Mouse (Mus musculus) lung, postnatal 4 days (tissue): Measurements from ENCODE around the gene Map7d1.

ENCODE experiments used
- DNase-seq, 2 experiments: peaks; one replicate each; pipeline ENCODE4 v3.0.0; 2021

The Map7d1 gene

DNA sequence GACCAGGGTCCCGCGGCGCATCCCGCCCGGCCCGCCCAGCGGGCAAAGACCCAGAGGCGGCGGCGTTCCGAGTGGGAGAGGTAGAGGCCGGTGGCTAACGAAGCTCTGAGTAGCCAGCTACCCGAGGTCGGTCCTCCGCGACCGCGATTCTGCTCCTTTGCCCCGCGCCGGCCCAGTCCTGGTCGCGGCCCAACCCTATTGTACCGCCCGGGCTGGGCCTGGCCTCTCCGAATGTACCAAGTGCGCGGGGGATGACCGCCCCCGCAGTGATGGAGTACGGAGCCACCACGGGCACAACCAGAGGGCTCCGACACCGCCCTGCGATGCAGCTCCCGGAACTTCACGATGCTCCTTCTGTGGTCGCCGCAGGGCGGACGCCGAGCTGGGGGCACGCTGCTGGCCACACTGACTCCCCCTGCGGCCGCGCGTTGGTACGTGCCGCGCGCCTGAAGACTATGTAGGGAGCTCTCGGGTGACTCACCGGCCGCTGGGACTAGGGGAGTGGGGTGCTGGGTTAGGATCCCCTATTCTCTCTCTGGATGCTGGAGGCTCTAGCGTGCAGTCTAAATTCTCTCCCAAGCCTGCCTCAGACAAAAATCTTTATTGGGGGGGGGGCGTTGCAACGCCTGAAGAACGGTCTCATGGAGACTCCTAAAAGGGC, at the start of gene Map7d1:
Gene Map7d1, minus strand, starts transcription at position 213 of the 661 bp plus-strand sequence.
- DNase-seq, result peak; percentile 91 to 93

DNA sequence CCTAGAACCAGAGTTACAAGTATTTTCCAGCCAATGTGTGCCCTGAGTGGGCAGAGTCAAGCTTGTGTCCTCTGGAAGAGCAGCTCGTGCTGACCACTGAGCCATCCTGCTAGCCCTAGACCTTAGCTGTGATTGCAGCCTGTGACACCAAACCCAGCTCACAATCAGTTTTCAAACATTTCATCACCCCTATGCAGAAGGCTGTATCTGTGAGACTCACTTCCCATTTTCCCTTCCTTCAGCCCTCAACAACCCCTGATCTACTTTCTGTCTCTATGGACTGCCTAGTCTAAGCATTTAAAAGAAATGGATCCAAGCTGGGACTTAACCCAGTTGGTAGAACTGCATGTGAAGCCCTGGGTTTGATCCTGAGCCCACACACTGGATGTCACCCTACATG, 49.3 kb upstream of the Map7d1 start:
- no peak for DNase-seq

GRCm38 (mm10) chr4:126303877-126304276, 47.7 kb upstream of the Map7d1 start:
- no peak for DNase-seq

GRCm38 (mm10) chr4:126301584-126302309, 45.6 kb upstream of the Map7d1 start:
- no peak for DNase-seq

- peak in 1 of 2 experiments; percentile 20 for DNase-seq
Observed at GRCm38 (mm10) chr4:126300916-126301583, 44.9 kb upstream of the Map7d1 start.

DNA sequence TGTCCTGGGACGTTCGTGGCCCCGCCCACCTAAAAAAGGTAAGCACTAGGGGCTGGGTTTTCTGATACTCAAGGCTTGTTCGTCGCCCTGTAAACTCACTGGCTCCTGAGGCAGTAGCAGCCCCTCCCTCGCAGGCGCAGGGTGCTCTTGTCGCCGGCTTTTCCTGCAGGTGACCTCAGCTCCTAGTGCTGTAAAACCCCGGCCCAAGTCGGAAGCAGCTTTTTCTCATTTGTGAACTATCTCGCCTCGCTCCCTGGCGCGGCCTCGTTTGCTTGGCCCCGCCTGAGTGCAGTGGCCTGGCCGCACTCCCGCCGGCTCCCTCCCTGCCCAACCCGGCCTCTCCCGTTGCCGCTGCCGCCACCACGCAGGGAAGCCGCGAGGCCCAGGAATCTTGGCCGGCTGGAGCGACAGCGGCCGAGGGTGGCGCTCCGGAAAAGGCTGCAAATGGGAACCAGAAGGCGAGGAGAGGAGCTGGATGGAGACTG, 40.5 kb upstream of the Map7d1 start:
- peak; percentile 76 to 83 for DNase-seq

- DNase-seq, result no peak
Observed at GRCm38 (mm10) chr4:126295937-126296336, 39.8 kb upstream of the Map7d1 start.

- DNase-seq, result no peak
Observed at GRCm38 (mm10) chr4:126295152-126295551, 39.0 kb upstream of the Map7d1 start.

DNA sequence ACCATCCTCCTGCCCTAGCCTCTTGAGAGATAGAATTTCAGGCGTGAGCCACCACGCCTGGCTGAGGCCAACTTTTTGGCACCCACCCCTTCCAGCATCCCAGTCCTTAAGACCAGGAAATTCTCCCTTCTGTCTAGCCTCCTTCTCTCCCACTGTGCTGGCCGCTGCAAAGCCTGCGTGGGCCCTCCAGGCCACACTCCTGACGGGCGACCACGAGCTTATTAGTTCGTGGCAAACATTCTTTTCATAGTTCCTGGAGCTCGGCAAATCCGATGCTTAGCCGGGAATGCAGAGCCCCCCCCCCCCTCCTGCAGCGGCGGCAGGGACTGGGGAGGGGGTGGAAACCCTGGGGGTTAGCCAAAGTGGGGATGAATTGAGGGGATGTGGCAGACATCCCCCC, 35.1 kb upstream of the Map7d1 start:
- DNase-seq, result no peak

DNA sequence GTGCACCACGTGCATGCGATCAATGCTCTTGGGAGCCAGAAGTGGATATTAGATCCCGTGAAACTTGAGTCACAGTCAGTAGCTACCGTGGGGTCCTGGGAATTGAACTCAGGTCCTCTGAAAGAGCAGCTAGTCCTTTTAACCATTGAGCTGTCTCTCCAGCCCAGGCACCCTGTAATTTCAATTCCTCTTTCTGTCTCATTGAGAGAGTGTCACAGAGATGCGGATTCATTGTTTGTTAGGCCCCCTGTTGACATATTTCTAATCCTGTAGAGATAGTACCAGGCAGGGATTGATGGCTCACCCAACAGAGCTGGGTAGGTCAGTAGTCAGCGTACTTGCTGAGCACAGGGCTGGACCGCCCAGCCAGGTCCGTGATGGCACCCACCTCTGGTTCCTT, 34.2 kb upstream of the Map7d1 start:
- no peak for DNase-seq

- no peak for DNase-seq
Observed at GRCm38 (mm10) chr4:126288085-126288666, 32.0 kb upstream of the Map7d1 start.

GRCm38 (mm10) chr4:126287302-126287995, 31.3 kb upstream of the Map7d1 start:
- DNase-seq, result peak in 1 of 2 experiments; percentile 37

DNA sequence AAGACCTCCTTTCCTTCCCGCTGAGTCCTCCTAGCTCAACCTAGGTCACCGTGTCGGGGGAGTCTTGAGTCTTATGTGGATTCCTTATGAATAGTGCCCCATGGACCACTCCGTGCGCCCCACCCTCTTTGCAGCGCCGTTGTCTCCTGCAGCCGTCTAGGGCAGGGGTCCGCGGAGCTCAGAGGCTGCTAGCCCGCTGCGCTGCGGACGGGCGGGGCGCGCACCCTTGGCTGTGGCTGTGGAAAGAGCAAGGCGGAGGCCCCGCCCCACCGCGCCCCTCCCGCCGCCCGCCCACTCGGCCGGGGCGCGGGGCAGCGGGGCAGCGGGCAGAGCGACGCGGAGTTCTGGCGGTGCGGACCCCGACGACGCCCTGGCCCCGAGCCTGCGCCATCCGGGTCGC, 30.3 kb upstream of the Map7d1 start, which contains the start of gene Col8a2:
Gene Col8a2, plus strand, starts transcription at position 302 of the 400 bp plus-strand sequence.
- peak; percentile 38 to 55 for DNase-seq

DNA sequence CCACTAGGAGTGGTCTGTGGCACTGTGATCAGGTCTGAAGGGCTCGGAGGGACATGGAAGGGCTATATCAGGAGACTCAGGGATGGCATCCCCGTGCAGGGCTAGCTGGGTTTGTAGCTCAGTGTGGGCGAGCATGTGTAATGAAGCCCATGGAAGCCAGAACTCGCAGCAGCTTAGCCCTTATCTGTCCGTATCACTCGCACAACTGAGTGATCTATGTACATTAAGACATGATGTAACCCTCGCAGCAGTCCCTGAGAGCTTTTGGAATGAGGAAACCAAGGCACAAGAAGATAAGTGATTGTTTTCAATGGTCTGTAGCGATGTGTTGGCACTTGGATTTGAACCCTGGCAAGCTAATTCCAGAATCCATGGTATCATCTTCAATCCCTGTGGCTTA, 27.4 kb upstream of the Map7d1 start:
- DNase-seq, result no peak

GRCm38 (mm10) chr4:126281706-126282105, 25.6 kb upstream of the Map7d1 start:
- no peak for DNase-seq

GRCm38 (mm10) chr4:126278961-126279360, 22.8 kb upstream of the Map7d1 start:
- DNase-seq, result no peak

DNA sequence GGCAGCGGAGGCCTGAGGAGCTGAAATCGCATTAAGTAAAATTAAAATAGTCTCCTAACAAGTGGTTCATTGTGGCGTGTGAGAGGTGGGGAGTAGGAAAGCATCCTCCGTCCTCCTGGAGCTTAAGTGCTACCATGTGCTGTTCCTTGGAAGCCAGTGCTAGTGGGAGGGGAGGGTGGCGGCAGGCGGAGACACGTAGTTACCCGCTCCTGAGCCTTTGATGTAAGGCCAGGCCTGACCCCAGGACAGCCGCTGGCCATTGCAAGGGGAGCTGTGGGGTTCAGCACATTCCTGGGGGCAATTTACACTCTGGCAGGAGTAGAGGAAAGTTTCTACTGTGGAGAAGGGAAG, 22.4 kb upstream of the Map7d1 start:
- no peak for DNase-seq

DNA sequence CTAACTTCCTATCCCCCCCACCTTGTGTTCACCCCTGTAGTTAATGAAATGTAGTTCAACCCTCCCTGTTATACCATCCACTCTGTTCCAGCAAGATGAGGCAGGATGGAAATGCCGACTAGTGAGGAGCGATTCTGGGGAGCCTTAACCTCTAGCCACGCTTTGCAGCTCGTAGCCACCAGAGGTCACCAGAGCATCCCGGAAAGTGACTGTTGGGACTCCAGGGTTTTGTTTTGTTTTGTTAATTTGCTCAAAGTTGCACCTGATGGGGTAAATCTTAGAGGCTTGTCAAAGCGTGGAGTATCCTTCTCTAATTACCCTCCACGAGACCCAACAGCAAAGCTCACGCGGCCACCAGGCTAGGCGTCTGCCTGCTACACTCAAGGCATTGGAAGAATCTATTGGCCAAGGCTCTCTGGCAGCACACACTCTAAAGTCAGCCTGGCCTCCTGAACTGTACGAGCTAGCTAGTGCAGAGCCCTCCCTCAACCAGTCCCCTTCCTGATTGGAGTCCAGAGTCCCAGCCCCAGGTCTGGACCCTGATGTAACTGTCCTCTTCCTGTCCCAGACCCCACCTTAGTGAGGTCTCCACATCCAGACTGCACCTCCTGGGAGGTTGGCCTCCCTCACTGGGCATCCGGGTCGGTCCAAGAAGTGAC, 21.9 kb upstream of the Map7d1 start:
- DNase-seq, result peak in 1 of 2 experiments; percentile 67

DNA sequence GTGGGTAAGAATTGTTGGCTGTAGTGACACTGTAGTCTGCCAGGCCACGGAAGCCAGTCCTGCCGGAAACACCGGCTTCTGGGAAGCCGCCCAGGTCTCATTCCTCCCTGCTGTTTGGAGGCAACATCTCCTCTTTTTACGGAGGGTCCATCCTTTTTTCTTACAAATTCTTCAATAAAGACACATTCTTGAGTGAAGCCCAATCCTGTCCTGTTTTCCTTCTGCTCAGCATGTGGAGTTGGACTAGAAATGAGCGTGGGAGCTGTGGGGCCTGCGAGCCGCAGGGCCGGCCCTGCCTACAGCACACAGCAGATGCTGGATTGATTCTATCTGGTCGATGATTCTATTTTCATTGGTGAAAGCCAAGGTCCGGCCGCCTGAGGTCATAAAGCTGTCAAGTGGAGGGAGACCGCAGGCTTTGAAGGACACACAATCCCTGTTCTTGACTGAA, 19.6 kb upstream of the Map7d1 start:
- DNase-seq, result no peak

- DNase-seq, result no peak
Observed at GRCm38 (mm10) chr4:126275081-126275480, 18.9 kb upstream of the Map7d1 start.

- DNase-seq, result no peak
Observed at GRCm38 (mm10) chr4:126273753-126274152, 17.6 kb upstream of the Map7d1 start.

DNA sequence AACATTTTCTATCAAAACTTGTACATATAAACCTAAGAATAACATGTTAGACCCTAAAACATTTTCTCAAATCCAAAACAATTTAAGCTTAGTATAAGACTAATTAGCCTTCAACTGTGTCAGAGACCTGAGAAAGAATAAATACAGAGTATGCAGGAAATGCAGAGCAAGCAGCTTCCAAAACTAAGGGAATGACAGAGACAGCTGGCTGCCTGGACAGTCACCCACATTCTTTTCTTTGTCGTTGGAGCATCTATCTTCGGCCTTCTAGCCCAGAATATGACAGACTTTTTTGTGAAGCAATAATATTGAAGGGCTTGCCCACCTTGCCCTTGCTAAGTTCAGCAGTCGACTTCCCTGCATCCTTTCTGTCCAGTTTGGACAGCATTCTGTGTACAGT, 13.1 kb upstream of the Map7d1 start:
- DNase-seq, result no peak
